Mouse (Mus musculus) heart, postnatal 10 days (tissue): Measurements from ENCODE around the gene Ccdc173. TPM values are rescaled to one million over a fixed set of nuclear protein-coding genes. Genes with fewer than 3 reads are reported as not detected.
A peak's percentile ranks its signal among the peaks of the same experiment; 100 is the strongest.

Experiments used
- DNase-seq, 2 experiments: peaks; one replicate each; pipeline ENCODE4 v3.0.0; 2021
- intact Hi-C: fragments of 180-260 bp; cut with DNase I; formaldehyde crosslinking; loops from one replicate; pipeline ENCODE4 v1.15.1; 2025
- total RNA-seq, 2 experiments: library from RNA; stranded (reverse); gene quantifications; 2 replicates each; pipeline ENCODE4 v1.2.3; 2021

Gene Ccdc173
- total RNA-seq, 2 experiments from 2014 or later, result 0.55 to 0.67 TPM

DNA sequence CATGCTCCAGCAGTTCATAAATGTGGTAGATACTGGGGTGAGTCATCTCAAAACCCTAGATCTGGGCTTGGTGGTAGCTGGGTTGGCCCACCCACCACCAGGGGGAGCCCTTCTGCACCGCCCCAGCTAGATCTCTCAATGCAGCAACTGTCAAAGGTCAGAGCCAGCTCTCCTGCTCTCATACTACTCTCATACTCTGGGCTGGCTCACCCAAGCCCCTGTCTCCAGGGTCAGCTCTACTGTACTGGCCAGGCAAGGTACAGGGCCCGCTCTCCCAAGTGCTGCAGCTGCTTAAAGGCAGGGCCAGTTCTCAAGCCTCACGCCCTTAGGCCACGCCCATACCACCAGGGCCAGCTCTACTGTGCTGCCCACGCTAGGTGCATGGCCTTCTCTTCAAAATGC is 13.5 kb upstream of the Ccdc173 start:
- peak; percentile 74 to 85 for DNase-seq
- intact Hi-C loops, result loop anchor here (1.0 to 10.0 kb wide), 4 partner anchors 18 to 152 kb away; partner anchors contain the start of genes Klhl23, Mettl5 and Ssb

DNA sequence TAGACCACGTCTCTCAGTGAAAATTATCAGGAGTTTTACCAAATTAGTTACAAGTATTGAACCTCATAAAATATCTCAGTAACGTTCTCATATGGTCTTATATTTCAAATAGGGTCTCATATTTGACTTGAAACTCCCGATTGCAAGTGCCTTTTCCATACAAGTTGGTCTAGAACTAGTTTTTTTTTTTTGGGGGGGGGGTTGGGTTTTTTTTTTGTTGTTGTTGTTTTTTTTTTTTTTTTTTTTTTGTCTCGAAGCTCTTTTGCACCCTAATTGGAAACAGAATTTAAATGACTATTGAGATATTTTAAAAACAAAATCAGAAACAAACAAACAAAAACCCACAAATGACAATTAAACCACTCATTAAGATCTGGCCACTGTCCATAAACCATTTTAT is 1.3 kb upstream of the Ccdc173 start:
- DNase-seq, result no peak
- intact Hi-C loops, result loop anchor here (5.0 kb wide), 1 partner anchor 153 kb away; no protein-coding TSS in a partner anchor

DNA sequence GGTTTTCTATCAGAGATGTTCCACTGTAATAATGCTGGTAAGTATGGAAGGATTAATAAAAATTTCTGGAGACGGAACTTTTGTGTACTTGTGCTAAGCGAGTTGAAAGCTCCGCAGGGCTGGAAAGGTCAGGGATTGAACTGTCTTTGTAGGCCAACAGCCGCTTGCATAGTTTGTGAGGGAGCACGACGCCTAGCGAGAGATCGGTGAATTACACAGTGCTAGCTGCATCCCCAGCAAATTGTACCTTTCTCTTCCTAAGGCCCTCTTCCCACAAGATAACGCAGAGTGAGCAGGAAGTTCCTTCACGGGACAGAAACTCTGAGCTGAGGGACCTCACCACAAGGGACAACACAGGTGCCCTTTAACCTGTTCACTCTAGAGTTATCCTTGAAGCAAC is 910 bp upstream of the Ccdc173 start:
- intact Hi-C loops, result loop anchor here (5.0 kb wide), 1 partner anchor 153 kb away; no protein-coding TSS in a partner anchor
- peak; percentile 90 to 92 for DNase-seq

DNA sequence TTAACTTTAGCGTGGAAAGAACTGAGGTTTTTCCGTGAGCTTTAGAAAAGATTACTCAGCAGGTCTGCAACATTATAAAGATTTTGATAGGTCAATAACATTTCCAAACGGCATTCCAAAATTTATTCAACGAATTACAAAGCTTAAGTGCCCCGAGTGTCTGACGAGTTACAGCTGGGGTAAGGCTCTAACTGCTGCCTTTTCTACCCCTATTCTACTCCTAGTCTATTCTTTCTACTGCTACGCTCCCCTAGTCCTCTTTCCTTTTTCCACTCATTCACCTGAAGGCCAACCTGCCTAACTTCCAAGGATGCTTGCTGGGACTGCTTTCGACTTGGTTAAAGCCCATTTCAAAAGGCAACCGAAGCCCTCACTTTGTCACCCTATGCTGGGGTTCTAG is 401 bp downstream of the Ccdc173 start:
- intact Hi-C loops, result no loop called here

DNA sequence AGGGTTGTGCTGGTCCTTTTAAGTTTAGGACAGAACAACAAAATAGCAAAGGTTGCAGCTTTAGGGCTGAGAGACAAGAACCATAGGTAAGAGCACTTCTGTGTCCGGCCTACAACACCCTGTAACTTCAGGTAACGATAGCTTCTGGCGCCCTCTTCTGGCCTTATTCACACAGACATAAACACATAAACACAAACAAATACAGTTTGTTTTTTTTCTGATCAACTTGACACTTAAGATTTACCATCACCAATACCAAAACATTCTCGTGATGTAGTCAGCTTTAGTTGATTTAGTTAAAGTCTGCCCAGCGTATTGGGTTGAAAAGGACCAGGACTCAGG is 10.6 kb downstream of the Ccdc173 start:
- intact Hi-C loops, result loop anchor here (5.0 kb wide), 1 partner anchor 142 kb away; no protein-coding TSS in a partner anchor

More for the DNA sequence above, 401 bp downstream of the Ccdc173 start:
- no peak for DNase-seq

DNA sequence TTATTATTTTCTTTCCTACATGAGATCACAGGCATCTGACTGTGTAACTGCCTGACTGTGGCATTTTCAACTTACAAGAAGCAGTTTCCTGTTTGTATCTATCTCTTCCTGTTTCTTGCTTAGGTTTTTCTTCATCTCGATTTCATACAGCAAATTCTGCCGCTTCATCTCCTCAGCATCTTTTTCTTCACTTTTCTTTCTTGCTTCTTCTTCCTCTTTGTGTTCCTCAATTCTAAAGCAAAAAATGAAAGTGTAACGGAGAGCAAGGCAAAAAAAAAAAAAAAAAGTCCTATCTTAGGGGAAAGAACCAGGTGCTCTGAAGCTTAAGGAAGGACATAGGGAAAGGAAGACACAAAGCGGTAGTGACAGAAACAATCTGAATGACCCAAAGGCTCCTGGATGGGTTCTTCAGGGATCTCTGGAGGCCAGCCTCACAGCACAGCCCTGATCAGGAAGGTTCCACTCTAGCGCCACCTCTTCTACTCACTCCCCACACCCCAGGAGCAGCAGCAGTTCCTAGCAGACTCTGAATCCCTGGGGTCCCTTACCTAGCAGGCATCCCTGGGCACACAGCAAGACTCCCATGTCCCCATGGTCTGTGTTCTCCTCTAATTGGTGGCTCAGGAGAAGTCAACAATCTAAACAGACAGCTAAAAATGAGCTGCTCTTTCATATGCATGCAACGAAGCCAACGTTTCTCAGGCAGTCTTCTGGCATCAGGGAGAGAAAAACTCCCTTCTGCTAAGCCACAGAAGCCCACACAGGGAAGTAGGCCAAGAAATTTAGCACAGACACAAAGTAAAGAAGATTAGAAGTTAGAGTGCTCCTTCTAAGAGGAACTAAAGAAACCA is 11.2 kb downstream of the Ccdc173 start:
- no peak for DNase-seq
- intact Hi-C loops, result loop anchor here (5.0 kb wide), 1 partner anchor 141 kb away; no protein-coding TSS in a partner anchor

More for the DNA sequence above, 10.6 kb downstream of the Ccdc173 start:
- peak; percentile 21 to 33 for DNase-seq

DNA sequence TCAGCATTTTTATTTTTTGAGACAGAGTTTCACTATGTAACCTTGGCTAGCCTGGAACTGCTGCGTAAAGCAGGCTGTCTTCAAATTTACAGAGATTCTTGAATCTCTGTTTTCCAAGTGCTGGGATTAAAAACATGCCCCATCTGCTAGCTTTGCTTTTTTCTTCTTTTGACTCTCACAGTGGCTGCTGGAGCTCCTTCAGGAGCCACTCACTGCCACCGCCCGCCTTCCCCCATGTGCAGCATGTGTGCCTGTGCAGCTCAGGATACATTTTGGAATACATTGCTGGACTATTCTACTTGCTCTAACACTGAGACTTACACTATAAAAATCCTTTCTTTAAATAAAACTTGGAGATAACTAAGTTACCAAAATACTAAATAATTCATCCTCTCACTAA is 16.0 kb downstream of the Ccdc173 start:
- intact Hi-C loops, result no loop called here
- DNase-seq, result no peak

DNA sequence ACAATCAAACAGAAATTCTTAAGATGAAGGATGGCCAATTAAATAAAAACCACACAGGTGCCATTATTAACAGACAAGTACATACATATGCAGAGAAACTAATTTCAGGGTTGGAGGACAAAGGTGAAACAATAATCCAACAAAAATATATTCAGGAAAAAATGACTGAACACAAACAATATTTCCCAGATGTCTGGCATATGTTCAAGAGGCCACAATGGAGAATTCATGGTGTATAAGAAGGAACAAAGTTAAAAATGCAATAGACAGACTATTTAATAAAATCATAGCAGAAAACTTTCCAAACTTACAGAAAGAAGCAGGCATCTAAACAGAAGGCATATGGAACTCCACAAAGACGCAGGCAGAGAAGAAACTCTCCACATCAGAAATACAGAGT is 24.7 kb downstream of the Ccdc173 start:
- intact Hi-C loops, result no loop called here
- no peak for DNase-seq

DNA sequence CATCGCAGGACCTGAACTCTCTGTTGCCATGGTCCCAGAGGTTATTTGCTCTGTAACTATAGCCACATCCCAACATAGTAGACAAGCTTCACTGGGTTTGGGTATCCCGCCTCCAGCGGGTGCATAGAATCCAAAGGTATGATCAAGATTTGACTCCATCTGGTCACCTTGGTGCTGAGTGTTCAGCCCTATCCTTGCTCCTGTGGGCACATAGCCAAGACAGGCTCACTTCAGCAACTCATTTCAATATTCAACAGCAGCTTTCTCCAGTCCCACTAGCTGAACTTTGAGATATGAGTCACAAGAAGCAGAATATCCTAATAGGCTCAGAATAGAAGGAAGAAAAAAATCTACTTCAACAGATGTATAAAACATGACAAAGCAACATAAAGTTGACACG is 26.0 kb downstream of the Ccdc173 start:
- intact Hi-C loops, result loop anchor here (2.0 kb wide), 1 partner anchor 63 kb away; no protein-coding TSS in a partner anchor
- no peak for DNase-seq

DNA sequence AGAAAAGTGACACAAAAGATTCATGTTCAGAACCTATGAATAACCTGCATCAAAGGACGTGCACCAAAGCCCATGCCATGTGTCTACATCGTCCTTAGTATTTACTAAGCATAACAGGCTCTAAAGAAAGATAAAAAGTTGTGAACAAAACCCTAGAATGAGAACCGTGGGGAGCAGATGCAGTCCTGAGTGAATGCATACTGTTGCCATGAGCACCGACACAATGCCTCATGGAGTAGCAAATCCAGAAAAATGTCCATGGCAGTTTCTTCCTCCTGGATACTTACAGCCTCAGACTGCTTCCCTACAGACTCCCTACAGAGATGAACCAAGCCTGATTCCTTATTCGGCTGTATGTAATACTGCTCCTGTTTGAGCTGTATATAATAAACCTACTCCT is 28.4 kb downstream of the Ccdc173 start:
- intact Hi-C loops, result no loop called here
- DNase-seq, result no peak

DNA sequence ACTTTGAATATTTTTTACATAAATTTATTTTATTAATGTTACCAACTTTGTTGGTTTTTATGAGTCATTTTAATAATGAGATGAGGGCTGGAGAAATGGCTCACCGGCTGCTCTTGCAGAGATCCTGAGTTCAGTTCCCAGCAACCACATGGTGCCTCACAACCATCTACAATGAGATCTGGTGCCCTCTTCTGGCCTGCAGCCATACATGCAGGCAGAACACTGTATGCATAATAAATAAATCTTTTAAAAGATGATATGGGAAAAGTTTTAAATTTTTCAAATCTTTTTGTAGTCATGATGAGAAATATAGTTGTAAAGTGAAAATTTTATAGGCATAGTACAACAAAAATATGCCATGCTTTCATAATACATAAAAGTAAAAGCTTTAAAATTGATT is 44.3 kb downstream of the Ccdc173 start:
- intact Hi-C loops, result no loop called here
- DNase-seq, result no peak

DNA sequence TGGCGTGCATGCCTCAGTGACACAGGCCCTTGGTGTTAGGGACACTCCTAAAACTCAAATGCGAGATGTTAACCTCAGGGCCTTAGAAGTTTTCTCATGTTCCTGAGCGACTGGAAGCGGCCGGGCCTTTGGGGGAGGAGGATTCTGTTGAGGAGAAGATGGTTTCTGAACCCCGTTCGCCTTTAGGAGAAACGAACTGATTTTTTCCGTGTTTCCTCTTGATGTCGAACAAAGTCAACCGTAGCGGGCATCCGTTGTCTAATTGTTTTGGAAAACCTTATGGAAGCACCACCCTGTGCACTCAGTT is 65.9 kb downstream of the Ccdc173 start:
- DNase-seq, result no peak
- intact Hi-C loops, result loop anchor here (5.0 kb wide), 1 partner anchor 164 kb away; the partner anchor contains the start of gene Mettl5

DNA sequence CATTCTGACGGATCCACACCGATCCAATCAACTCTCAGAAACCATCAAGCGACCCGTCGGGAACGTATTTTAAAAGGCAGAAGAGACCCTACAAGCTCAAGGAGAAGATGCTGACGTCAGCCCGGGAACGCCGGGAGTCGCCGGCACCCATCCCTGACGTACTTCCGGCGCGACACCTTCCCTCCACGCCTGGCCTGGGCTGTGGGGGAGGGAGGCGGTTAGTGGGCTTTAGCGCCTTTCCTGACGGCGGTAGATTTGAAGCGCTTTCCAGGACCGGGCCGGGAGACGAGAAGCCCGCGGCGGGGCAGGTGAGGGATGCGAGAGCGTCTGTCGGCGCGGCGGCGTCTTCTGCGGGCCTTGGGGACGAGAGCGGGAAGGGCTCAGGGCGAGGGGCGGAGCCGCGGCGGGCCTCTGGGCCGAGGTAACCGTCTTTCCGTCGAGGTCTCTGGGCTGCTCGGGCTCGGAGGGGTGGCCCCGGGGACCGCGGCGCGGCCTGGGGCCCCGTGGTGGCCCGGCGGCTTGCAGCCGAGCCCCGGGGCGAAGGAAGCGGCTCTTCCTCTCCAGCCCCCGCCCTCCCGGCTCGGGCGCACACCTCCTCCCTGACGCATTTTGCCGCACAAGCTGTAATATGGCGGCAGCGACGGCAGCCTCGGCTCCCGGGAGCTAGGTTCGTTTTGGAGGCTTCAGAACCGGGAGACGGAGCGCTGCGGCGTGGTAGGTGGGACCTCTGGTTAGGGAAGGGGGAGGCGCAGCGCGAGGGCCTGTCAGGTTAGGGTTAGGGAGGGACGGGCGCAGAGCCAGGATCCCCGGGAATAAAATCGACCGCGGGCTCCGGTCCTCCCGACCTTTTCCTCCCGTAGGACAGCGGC is 66.5 kb downstream of the Ccdc173 start:
- DNase-seq, result peak; percentile 94 to 97
- intact Hi-C loops, result loop anchor here (5.0 kb wide), 1 partner anchor 164 kb away; the partner anchor contains the start of gene Mettl5

DNA sequence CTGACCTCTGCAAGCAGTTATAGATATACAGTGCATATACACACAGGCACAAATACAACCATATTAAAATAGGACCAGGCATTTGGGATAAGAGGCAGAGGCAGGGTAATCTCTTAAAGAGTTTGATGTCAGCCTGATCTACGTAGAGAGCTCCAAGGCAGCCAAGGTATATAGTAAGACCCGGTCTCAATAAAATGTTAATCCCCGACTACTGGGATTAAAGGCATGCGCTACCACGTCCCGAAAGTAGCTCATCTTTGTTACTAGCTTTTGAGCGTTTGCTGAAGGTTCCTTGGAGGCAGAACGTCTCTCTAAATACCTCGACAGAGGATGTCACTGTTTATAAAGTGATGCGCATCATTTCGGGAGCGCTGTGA is 67.1 kb downstream of the Ccdc173 start, which contains the start of gene Ppig:
TSS of gene Ppig (plus strand) at position 273 of the 377 bp plus-strand sequence.
- no peak for DNase-seq
- intact Hi-C loops, result loop anchor here (5.0 kb wide), 1 partner anchor 165 kb away; the partner anchor contains the start of gene Mettl5

DNA sequence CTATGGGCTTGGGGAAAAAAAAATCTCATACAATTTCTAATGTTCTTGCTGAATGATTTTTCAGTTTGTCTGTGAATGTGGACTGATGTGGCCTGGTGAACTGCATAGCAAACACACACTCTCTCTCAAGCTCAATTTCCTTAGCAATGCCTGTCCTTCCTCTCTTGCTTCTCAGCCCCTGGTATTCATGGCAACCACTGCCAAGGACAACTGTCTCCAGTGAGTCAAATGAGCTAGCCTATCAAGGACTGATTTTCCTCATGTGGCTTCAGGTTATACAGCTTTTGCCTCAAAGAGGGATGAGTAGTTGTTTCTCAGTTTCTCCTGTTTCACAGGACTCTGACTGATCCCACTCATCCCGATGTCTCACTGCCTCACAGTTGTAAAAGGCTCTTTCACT is 70.3 kb downstream of the Ccdc173 start:
- intact Hi-C loops, result no loop called here
- no peak for DNase-seq

DNA sequence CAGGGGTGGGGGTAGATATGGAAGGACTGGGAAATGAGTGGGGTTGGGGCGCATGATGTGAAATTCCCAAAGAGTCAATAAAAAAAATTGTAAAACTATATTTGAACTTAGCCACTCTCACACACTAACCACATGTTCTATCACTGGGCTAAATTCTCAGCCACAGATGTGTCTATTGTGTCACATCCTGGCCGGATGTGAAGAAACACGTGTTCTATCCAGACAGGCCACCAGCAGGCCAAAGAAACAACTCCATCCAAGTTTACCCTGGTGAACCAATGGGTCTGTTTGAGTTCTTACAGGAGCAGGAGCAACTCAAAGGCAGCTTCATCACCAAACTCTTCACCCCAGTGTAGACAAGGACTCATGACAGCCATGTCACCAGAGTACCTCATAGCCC is 72.9 kb downstream of the Ccdc173 start:
- intact Hi-C loops, result no loop called here
- DNase-seq, result no peak

DNA sequence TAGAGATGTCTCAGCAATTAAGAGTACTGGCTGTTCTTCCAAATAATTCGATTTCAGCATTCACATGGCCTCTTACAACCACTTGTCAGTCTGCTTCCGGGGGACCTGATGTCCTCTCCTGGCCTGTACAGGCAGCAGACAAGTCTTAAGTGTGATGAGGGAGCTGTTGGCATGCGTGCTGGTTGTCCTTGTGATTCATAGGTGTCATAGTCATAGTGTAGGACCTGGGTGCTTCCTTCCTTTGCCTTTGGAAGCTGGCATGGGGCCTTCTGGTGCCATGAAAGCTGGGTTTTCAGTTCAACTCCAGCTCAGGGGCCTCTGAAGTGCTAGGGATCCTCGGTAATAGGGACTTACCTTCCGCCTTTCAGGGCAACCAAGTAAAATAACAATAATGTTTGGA is 75.2 kb downstream of the Ccdc173 start:
- intact Hi-C loops, result no loop called here
- no peak for DNase-seq

DNA sequence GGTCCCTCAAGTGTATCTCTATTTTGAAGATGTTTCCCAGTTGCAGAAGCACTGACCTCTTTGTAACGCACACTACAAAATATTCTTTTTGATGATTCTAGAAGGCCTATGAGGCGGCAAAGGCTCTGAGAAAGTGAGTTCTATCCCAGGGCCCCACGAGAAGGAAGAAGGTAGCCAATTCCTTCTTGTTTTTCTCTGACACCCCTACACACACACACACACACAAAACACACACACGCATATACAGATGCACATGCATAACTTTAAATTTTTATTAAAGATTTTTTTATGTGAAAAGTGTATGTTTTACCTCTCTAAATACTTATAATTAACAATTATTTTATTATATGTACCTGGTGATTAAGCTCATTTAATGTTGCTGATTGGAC is 75.8 kb downstream of the Ccdc173 start:
- intact Hi-C loops, result no loop called here
- no peak for DNase-seq

DNA sequence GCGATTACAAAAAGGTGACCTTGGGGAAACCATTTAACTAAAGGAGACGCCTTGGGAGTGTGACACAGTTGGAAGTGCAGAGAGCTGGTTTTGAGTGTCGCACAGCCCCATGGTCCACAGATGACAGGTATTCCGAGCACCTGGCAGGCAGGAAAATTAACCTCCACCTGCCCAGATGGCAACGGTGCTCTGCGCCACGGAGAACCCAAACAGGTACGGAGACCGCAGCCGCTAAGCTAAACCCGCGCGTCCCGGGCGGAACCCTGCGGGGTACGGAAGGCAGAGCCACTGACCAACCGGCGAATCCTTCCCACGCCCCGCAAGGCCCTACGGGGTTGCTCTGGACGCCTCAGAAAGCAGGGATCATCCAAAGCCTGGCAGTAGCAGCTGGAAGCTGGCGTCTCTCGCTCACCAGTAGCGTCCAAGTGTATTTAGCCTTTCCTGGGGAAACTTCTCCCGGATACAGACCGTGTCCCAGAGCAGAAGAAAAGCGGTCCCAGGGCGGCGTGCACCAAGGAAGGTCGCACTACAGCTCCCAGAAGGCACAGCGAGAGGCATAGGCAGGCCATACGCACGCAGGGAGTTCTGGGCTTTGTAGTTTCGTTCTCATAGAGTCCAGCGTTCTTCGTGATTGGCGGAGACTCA is 76.3 kb downstream of the Ccdc173 start, which contains the start of gene Fastkd1:
TSS of gene Fastkd1 (minus strand) at position 536 of the 645 bp plus-strand sequence.
- DNase-seq, result peak; percentile 93
- intact Hi-C loops, result no loop called here

DNA sequence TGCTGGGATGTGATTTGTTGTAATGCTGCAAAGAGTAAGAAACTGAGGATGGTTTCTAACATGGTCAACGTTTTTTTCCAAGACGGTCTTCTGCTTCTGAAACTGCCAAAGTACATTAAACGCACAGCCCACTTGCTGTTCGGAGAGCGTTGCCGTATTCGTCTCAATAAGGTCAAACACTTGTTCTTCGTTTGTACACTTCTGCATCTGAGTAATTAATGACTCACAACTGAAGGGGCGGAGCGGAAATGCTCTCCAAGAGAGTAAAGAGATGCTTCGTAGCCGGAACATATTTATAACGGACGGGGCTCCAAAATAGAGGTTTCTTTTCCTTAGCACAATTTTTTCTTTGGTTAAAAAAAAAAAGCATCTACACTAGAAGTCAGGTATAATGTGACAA is 77.2 kb downstream of the Ccdc173 start:
- intact Hi-C loops, result no loop called here

More for the DNA sequence above, 77.2 kb downstream of the Ccdc173 start:
- DNase-seq, result peak in 1 of 2 experiments; percentile 9
